In genomic region chr14:78292687-78293086, GRCm38 (mm10) we compare ENCODE assay signal across 18 mouse cellular contexts. TPM values are rescaled to one million over a fixed set of nuclear protein-coding genes. Genes with fewer than 3 reads are reported as not detected.
DNase-seq lines count a peak whose midpoint lies in the region; ATAC-seq and TF ChIP-seq lines count a peak whose summit lies in the region.
"Had no signal": no experiment of that assay in that cellular context is flagged by ENCODE, and none has a peak within 500 bp of the region (broad histone marks: within the 10 kb centered on the region; RNA-seq: fewer than 3 reads in every experiment).

No protein-coding gene starts in this region.

- H3K27ac ChIP-seq in left cerebral cortex, adult 2 months = no peak overlapping the region
- H3K27ac ChIP-seq: embryonic facial prominence, embryonic 15.5 days; forebrain, embryonic 15.5 days; heart, embryonic 13.5 days; hindbrain, embryonic 12.5 days; liver, embryonic 14.5 days had no signal

- no peak overlapping the region for H3K4me3 ChIP-seq in left cerebral cortex, adult 2 months
- H3K4me3 ChIP-seq: embryonic facial prominence, embryonic 15.5 days; forebrain, embryonic 15.5 days; heart, embryonic 13.5 days; hindbrain, embryonic 12.5 days had no signal

- TF ChIP-seq CTCF in left cerebral cortex, adult 2 months (IDR thresholded peaks at IDR 0.05) = peak; percentile 25

- ATAC-seq in CD4-positive, CD25-positive, alpha-beta regulatory T cell, adult 4 months = peak; percentile 72
- no peak for ATAC-seq in megakaryocyte, adult 5-6 weeks (ENCODE audit: poor library complexity, severe bottlenecking)
- ATAC-seq: forebrain, embryonic 15.5 days had no signal

- intact Hi-C loops in left cerebral cortex, adult 2 months (cut with DNase I) = loop anchor here (5.0 kb wide), 1 partner anchor 70 kb away; no protein-coding TSS in a partner anchor

- no peak for DNase-seq in left cerebral cortex, adult 2 months (ENCODE audit: extremely low spot score in 1 of 2, low spot score in 2 of 2)
- DNase-seq in left cerebral cortex, adult 18-20 months (ENCODE audit: low spot score in 2 of 2) = no peak
- DNase-seq in A20 (ENCODE audit: low read depth, low spot score) = peak; percentile 6
- DNase-seq in induced T-regulatory cell, adult 2 months (ENCODE audit: low read depth) = peak; percentile 42
- no peak for DNase-seq in embryo, embryonic 9.5 days (ENCODE audit: extremely low spot score)
- DNase-seq: cerebellum, adult 18-20 months; gastrocnemius, postnatal 14 days; kidney, adult 8-10 months; spleen, adult 18-20 months had no signal

RNA-seq across cellular contexts. Expression of gene Tnfsf11, which starts 15.2 kb away (rescaled TPM):
- not detected for total RNA-seq in left cerebral cortex, adult 2 months (2021)
- not detected for total RNA-seq in left cerebral cortex, adult 18-20 months (2021)
- 10 to 100 TPM in 1 of 2 experiments, 1 to 10 TPM in 1; 5.6 to 11.5 TPM for polyA plus RNA-seq in CD4-positive, CD25-positive, alpha-beta regulatory T cell, adult 4 months (2017; shearing (Covaris generic))
- total RNA-seq in megakaryocyte, adult 5-6 weeks (2015) = 0.25 TPM in 1 of 2 replicates, not detected in the other
- 0.26 and 0.49 TPM in 2 replicates for total RNA-seq in megakaryocyte, adult 5-6 weeks (2017)
- total RNA-seq: gastrocnemius, postnatal 14 days; left cerebral cortex, postnatal 36 days had no signal
- polyA plus RNA-seq: forebrain, embryonic 15.5 days; testis, adult 2 months had no signal

Comparison
In these comparisons a context has a peak if more than half of its experiments do, and no peak if none do; other contexts are left out.
1. DNase-seq: peak in A20 (single experiment) and induced T-regulatory cell, adult 2 months (single experiment); none in left cerebral cortex, adult 2 months (0 of 2), left cerebral cortex, adult 18-20 months (0 of 2) and embryo, embryonic 9.5 days (single experiment).